Mouse (Mus musculus) kidney, adult 9 months (tissue): ENCODE data around the gene Usp11.
"Not testable (repeated sequence)": the region's sequence is repeated elsewhere in the genome, so short reads cannot be mapped to it uniquely, and the experiment has no call there.

Experiments used
- DNase-seq: peaks from one replicate; pipeline ENCODE4 v3.0.0; 2022

The Usp11 gene

GRCm38 (mm10) chrX:20703741-20704290, at the start of gene Usp11:
Usp11 (plus strand) TSS chrX:20703906.
- DNase-seq: peak; percentile 19

- no peak for DNase-seq
Observed at GRCm38 (mm10) chrX:20657593-20657992, 46.1 kb upstream of the Usp11 start.

- DNase-seq: peak; percentile 70
Observed at GRCm38 (mm10) chrX:20658026-20658652, 45.6 kb upstream of the Usp11 start, which contains the start of gene Uba1. Uba1 (plus strand) TSS chrX:20658326.

- peak; percentile 14 for DNase-seq
Observed at GRCm38 (mm10) chrX:20658891-20659406, 44.8 kb upstream of the Usp11 start.

GRCm38 (mm10) chrX:20662317-20662715, 41.4 kb upstream of the Usp11 start:
- DNase-seq: no peak

- DNase-seq: peak; percentile 93
Observed at GRCm38 (mm10) chrX:20662716-20663443, 40.8 kb upstream of the Usp11 start.

GRCm38 (mm10) chrX:20663444-20663790, 40.3 kb upstream of the Usp11 start:
- DNase-seq: peak; percentile 24

GRCm38 (mm10) chrX:20687519-20688067, 16.1 kb upstream of the Usp11 start, which contains the start of gene Cdk16:
Cdk16 (plus strand) TSS chrX:20687954.
- peak; percentile 95 for DNase-seq

GRCm38 (mm10) chrX:20688068-20688547, 15.6 kb upstream of the Usp11 start:
- DNase-seq: peak; percentile 85

- peak; percentile 60 for DNase-seq
Observed at GRCm38 (mm10) chrX:20688615-20689014, 15.1 kb upstream of the Usp11 start.

GRCm38 (mm10) chrX:20691566-20691965, 12.1 kb upstream of the Usp11 start:
- no peak for DNase-seq

- DNase-seq: no peak
Observed at GRCm38 (mm10) chrX:20692616-20693015, 11.1 kb upstream of the Usp11 start.

GRCm38 (mm10) chrX:20695842-20696241, 7.9 kb upstream of the Usp11 start:
- no peak for DNase-seq

GRCm38 (mm10) chrX:20704295-20705082, 783 bp downstream of the Usp11 start:
- DNase-seq: peak; percentile 72

- DNase-seq: no peak
Observed at GRCm38 (mm10) chrX:20705083-20705402, 1.3 kb downstream of the Usp11 start.

- DNase-seq: no peak
Observed at GRCm38 (mm10) chrX:20728681-20729080, 25.0 kb downstream of the Usp11 start.

GRCm38 (mm10) chrX:20730048-20730447, 26.3 kb downstream of the Usp11 start:
- DNase-seq: not testable (repeated sequence)

GRCm38 (mm10) chrX:20736479-20736878, 32.8 kb downstream of the Usp11 start:
- DNase-seq: no peak

GRCm38 (mm10) chrX:20748829-20749228, 45.1 kb downstream of the Usp11 start:
- DNase-seq: no peak

- DNase-seq: no peak
Observed at GRCm38 (mm10) chrX:20761201-20761600, 57.5 kb downstream of the Usp11 start.
